Mouse (Mus musculus) gastrocnemius, postnatal 4 days (tissue): ENCODE results near the gene Mcu. TPM values are rescaled to one million over a fixed set of nuclear protein-coding genes. Genes with fewer than 3 reads are reported as not detected.

ENCODE experiments used
- DNase-seq, 2 experiments: peaks; one replicate each; pipeline ENCODE4 v3.0.0; 2021 to 2022; ENCODE audit warnings: low spot score in 2 of 2, mixed read lengths in 2 of 2
- long read RNA-seq, 2 experiments: library from polyadenylated mRNA; stranded (forward); transcript quantifications; one replicate each; pipeline ENCODE4 v2.0.0; 2021
- total RNA-seq, 2 experiments: library from RNA; stranded (reverse); gene quantifications; 2 replicates each; pipeline ENCODE4 v1.2.3; 2021

Mcu gene
- 10 to 100 TPM; 81.5 to 87.4 TPM for total RNA-seq
- long read RNA-seq, experiment 1, transcript Mcu-202 (8 exons, 2,872 nt), result major isoform, 11 of 26 reads
- long read RNA-seq, experiment 1, partial matches to known transcripts, result 2 of 26 reads
- long read RNA-seq, experiment 1, other reads (novel, unspliced or antisense), result 13 of 26 reads
- long read RNA-seq, experiment 2, transcript Mcu-202 (8 exons, 2,872 nt), result major isoform, 15 of 26 reads
- long read RNA-seq, experiment 2, partial matches to known transcripts, result 0 of 26 reads
- long read RNA-seq, experiment 2, other reads (novel, unspliced or antisense), result 11 of 26 reads

GRCm38 (mm10) chr10:59616522-59616921, at the start of gene Mcu:
Gene Mcu (minus strand): TSS chr10:59616692.
- peak; percentile 90 to 95 for DNase-seq

- no peak for DNase-seq
These were observed 49.2 kb upstream of the Mcu start for GRCm38 (mm10) chr10:59665503-59666291.

GRCm38 (mm10) chr10:59664765-59665164, 48.3 kb upstream of the Mcu start:
- DNase-seq, result no peak

GRCm38 (mm10) chr10:59656799-59657198, 40.3 kb upstream of the Mcu start:
- DNase-seq, result no peak

GRCm38 (mm10) chr10:59646821-59647378, 30.4 kb upstream of the Mcu start:
- DNase-seq, result no peak

- DNase-seq, result no peak
These were observed 28.7 kb upstream of the Mcu start for GRCm38 (mm10) chr10:59645153-59645552.

GRCm38 (mm10) chr10:59644710-59645109, 28.2 kb upstream of the Mcu start:
- no peak for DNase-seq

- no peak for DNase-seq
These were observed 27.2 kb upstream of the Mcu start for GRCm38 (mm10) chr10:59643645-59644044.

- DNase-seq, result no peak
These were observed 26.3 kb upstream of the Mcu start for GRCm38 (mm10) chr10:59642659-59643377.

- no peak for DNase-seq
These were observed 22.1 kb upstream of the Mcu start for GRCm38 (mm10) chr10:59638576-59638975.

- DNase-seq, result no peak
These were observed 21.2 kb upstream of the Mcu start for GRCm38 (mm10) chr10:59637596-59638124.

GRCm38 (mm10) chr10:59636751-59637533, 20.4 kb upstream of the Mcu start:
- DNase-seq, result peak in 1 of 2 experiments; percentile 15

GRCm38 (mm10) chr10:59636048-59636447, 19.6 kb upstream of the Mcu start:
- no peak for DNase-seq

- DNase-seq, result no peak
These were observed 13.0 kb upstream of the Mcu start for GRCm38 (mm10) chr10:59629506-59629782.

- DNase-seq, result no peak
These were observed 12.4 kb upstream of the Mcu start for GRCm38 (mm10) chr10:59628641-59629505.

- no peak for DNase-seq
These were observed 7.0 kb upstream of the Mcu start for GRCm38 (mm10) chr10:59623496-59623895.

- DNase-seq, result no peak
These were observed 4.9 kb upstream of the Mcu start for GRCm38 (mm10) chr10:59621355-59621754.

GRCm38 (mm10) chr10:59617776-59618175, 1.3 kb upstream of the Mcu start:
- no peak for DNase-seq

- peak; percentile 64 to 81 for DNase-seq
These were observed 441 bp downstream of the Mcu start, which contains the start of gene Gm10322 for GRCm38 (mm10) chr10:59615981-59616520. Gene Gm10322 (plus strand): TSS chr10:59616063.
